Mouse (Mus musculus) heart, postnatal 0 days (tissue): ENCODE results near the gene Neu2. TPM values are rescaled to one million over a fixed set of nuclear protein-coding genes. Genes with fewer than 3 reads are reported as not detected.

Experiments used
- ATAC-seq: fragments of 200-750 bp; cut with Nextera tagmentation; 2 replicates; pipeline ENCODE4 v1.8.0; 2017; ENCODE audit warnings: low read depth, moderate number of reproducible peaks, moderate library complexity; ENCODE audit not compliant: insufficient read depth
- DNase-seq: peaks from one replicate; pipeline ENCODE4 v3.0.0-alpha.2; 2016; ENCODE audit warnings: low spot score
- H3K27ac ChIP-seq: fragments of 300-500 bp; sonication (generic); 2 replicates; pipeline ENCODE4 v1.5.1; 2014; ENCODE audit warnings: low read depth, mild to moderate bottlenecking
- H3K27me3 ChIP-seq: fragments of 300-500 bp; sonication (generic); 2 replicates; pipeline ENCODE4 v1.6.1; 2014; ENCODE audit warnings: low read length, mixed read lengths; ENCODE audit not compliant: control insufficient read depth, insufficient read depth
- H3K36me3 ChIP-seq: fragments of 300-500 bp; sonication (generic); replicated peaks from 2 replicates; pipeline ENCODE4 v1.6.1; 2014; ENCODE audit warnings: low read length, mixed read lengths; ENCODE audit not compliant: control insufficient read depth, insufficient read depth
- H3K4me1 ChIP-seq: fragments of 300-500 bp; sonication (generic); 2 replicates; pipeline ENCODE4 v1.6.1; 2014; ENCODE audit warnings: antibody characterized with exemption; ENCODE audit not compliant: control insufficient read depth, insufficient read depth
- H3K4me2 ChIP-seq: fragments of 300-500 bp; sonication (generic); 2 replicates; pipeline ENCODE4 v1.6.1; 2014; ENCODE audit warnings: low read depth, mild to moderate bottlenecking, low read length, moderate library complexity
- H3K4me3 ChIP-seq: fragments of 300-500 bp; sonication (generic); 2 replicates; pipeline ENCODE4 v1.5.1; 2014; ENCODE audit warnings: low read depth, low read length
- H3K9ac ChIP-seq: fragments of 300-500 bp; sonication (generic); replicated peaks from 2 replicates; pipeline ENCODE4 v1.6.1; 2014; ENCODE audit warnings: low read depth, low read length, mixed read lengths
- H3K9me3 ChIP-seq: fragments of 300-500 bp; sonication (generic); replicated peaks from 2 replicates; pipeline ENCODE4 v1.6.1; 2016; ENCODE audit warnings: low read length; ENCODE audit not compliant: control insufficient read depth
- CTCF ChIP-seq: IDR thresholded peaks from 2 replicates; pipeline ENCODE4 v1.5.1; 2016; ENCODE audit warnings: antibody characterized with exemption, control low read depth, low read depth
- EP300 ChIP-seq: IDR thresholded peaks from 2 replicates; pipeline ENCODE4 v1.6.1; 2016; ENCODE audit warnings: antibody characterized with exemption, low read depth
- WGBS: fragments of 180-500 bp; shearing (Covaris S2); extraction: QIAGEN DNeasy Blood & Tissue Kit; methylation state at CpG from one replicate; pipeline ENCODE4 v1.1.7; 2014; 5-methylcytosine and 5-hydroxymethylcytosine counted together
- polyA plus RNA-seq: library from polyadenylated mRNA; unstranded; fragments of >200 nt; fragmentation: Nextera tagmentation; extraction: Ambion mirVana; gene quantifications from 2 replicates; pipeline ENCODE4 v1.2.1, GENCODE M21; 2015
- total RNA-seq: library from RNA; depleted of rRNA; stranded (reverse); fragments of >200 nt; gene quantifications from 2 replicates; pipeline ENCODE4 v1.2.3, GENCODE M21; 2014; ENCODE audit warnings: low replicate concordance

Gene Neu2
- total and polyA plus RNA-seq, 2 experiments from 2014 or later: not detected

- no peak overlapping the region for H3K4me3 ChIP-seq
- 65% methylated on average over 5 of the region's 5 CpGs for WGBS
- TF ChIP-seq EP300: no peak
- no peak for TF ChIP-seq CTCF
Observed at GRCm38 (mm10) chr1:87573261-87573660, 63.6 kb downstream of the Neu2 start.

GRCm38 (mm10) chr1:87573800-87574215, 64.1 kb downstream of the Neu2 start, which contains the start of gene Ngef:
Gene Ngef (minus strand): TSS chr1:87573870.
- no peaks in the 10 kb centered on the region for H3K9me3 ChIP-seq
- H3K36me3 ChIP-seq: no peaks in the 10 kb centered on the region
- H3K4me2 ChIP-seq: no peak within 1 kb of the TSS
- WGBS: 60% methylated on average over 6 of the region's 6 CpGs
- no peak within 1 kb of the TSS for H3K4me3 ChIP-seq
- H3K9ac ChIP-seq: no peak within 1 kb of the TSS
- H3K4me1 ChIP-seq: peaks cover 9% of the 10 kb centered on the region; the same call in 1 of the 2 replicates
- DNase-seq (no peak), ATAC-seq (no peak)
- H3K27ac ChIP-seq: no peak within 1 kb of the TSS
- no peak for TF ChIP-seq EP300
- no peak for TF ChIP-seq CTCF
- H3K27me3 ChIP-seq: no peaks in the 10 kb centered on the region

More at GRCm38 (mm10) chr1:87573261-87573660, 63.6 kb downstream of the Neu2 start:
- Histone ChIP-seq H3K4me2 (no peak overlapping the region), H3K4me1 (peaks cover 9% of the 10 kb centered on the region; the same call in 1 of the 2 replicates), H3K9me3 (no peaks in the 10 kb centered on the region), H3K9ac (no peak overlapping the region), H3K36me3 (no peaks in the 10 kb centered on the region), H3K27me3 (no peaks in the 10 kb centered on the region), H3K27ac (no peak overlapping the region)
- ATAC-seq (no peak), DNase-seq (no peak)

- no peaks in the 10 kb centered on the region for H3K36me3 ChIP-seq
- H3K4me1 ChIP-seq: peaks cover 9% of the 10 kb centered on the region; the same call in 1 of the 2 replicates
- no peak overlapping the region for H3K9ac ChIP-seq
- H3K27me3 ChIP-seq: no peaks in the 10 kb centered on the region
- H3K9me3 ChIP-seq: no peaks in the 10 kb centered on the region
- WGBS: 57% methylated on average over 6 of the region's 6 CpGs
- H3K4me3 ChIP-seq: no peak overlapping the region
- H3K4me2 ChIP-seq: no peak overlapping the region
- no peak overlapping the region for H3K27ac ChIP-seq
- ATAC-seq (no peak), DNase-seq (no peak)
- TF ChIP-seq CTCF: no peak
Observed at GRCm38 (mm10) chr1:87574353-87574752, 64.7 kb downstream of the Neu2 start.

DNA sequence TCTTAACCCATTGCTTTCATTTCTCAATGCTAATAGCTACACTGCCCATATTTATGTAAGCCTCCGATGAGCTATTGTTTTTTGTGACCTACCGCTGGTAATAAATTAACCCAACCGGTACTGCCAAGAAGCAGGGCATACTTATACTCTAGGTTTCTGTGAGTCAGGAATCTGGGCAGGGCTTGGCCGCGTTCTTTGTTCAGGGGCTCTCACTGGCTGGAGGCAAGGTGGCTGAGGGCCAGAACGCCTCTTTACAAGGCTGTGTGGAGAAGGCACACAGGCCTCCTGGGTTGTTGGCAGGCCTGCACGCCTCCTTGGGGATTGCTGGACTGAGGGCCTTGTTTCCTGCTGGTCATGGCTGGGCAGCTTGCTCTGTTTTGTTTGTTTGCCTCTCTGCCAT, 65.1 kb downstream of the Neu2 start:
- H3K36me3 ChIP-seq: no peaks in the 10 kb centered on the region
- H3K9ac ChIP-seq: no peak overlapping the region
- peak; percentile 76 for ATAC-seq
- TF ChIP-seq EP300 (no peak), CTCF (no peak)
- H3K4me2 ChIP-seq: no peak overlapping the region
- H3K9me3 ChIP-seq: no peaks in the 10 kb centered on the region
- peaks cover 9% of the 10 kb centered on the region; the same call in 1 of the 2 replicates for H3K4me1 ChIP-seq
- DNase-seq: peak; percentile 57
- H3K27me3 ChIP-seq: no peaks in the 10 kb centered on the region
- peak overlapping the region; percentile 22 for H3K27ac ChIP-seq
- H3K4me3 ChIP-seq: no peak overlapping the region
- WGBS: 42% methylated on average over 7 of the region's 7 CpGs

- H3K9me3 ChIP-seq: no peaks in the 10 kb centered on the region
- no peaks in the 10 kb centered on the region for H3K27me3 ChIP-seq
- no peak overlapping the region for H3K27ac ChIP-seq
- DNase-seq (no peak), ATAC-seq (no peak)
- H3K4me1 ChIP-seq: peaks cover 14% of the 10 kb centered on the region; the same call in 1 of the 2 replicates
- no peak for TF ChIP-seq CTCF
- no peak for TF ChIP-seq EP300
- no peak overlapping the region for H3K9ac ChIP-seq
- 87% methylated on average over 6 of the region's 6 CpGs for WGBS
- no peaks in the 10 kb centered on the region for H3K36me3 ChIP-seq
- H3K4me2 ChIP-seq: no peak overlapping the region
- H3K4me3 ChIP-seq: no peak overlapping the region
Observed at GRCm38 (mm10) chr1:87578965-87579364, 69.3 kb downstream of the Neu2 start.

DNA sequence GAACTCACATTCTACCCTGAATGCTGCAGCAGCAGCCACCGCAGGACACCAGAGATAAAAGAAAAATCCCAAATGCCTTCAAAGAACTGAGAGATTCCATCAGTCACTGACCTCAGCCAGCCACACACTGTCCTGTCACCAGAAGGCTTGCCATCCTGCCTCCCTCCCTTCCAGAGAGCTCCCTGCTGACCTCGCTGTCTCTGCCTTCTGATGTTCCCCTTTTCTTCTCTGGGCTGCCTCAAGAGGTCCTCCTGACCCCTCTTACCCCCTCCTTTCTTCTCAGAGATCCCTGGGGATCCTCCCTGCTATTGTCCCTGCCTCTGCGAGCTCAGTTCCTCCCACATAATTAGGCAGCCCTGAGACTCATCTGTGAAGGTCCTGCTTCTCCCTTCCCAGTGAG, 71.1 kb downstream of the Neu2 start:
- Histone ChIP-seq H3K4me1 (0 out of 2 replicates have a peak, but pooled peaks cover 5% of the 10 kb centered on the region), H3K9me3 (no peaks in the 10 kb centered on the region), H3K36me3 (no peaks in the 10 kb centered on the region), H3K4me3 (no peak overlapping the region), H3K9ac (no peak overlapping the region), H3K27me3 (no peaks in the 10 kb centered on the region), H3K27ac (no peak overlapping the region), H3K4me2 (no peak overlapping the region)
- ATAC-seq: no peak
- no peak for DNase-seq
- TF ChIP-seq CTCF (no peak), EP300 (no peak)
- 34% methylated on average over 3 of the region's 3 CpGs for WGBS
